22 mouse cellular contexts compared by ENCODE assay signal in genomic region chr13:16416356-16417019, GRCm38 (mm10).
DNase-seq lines count a peak whose midpoint lies in the region; ATAC-seq lines count a peak whose summit lies in the region.
"Had no signal": no experiment of that assay in that cellular context is flagged by ENCODE, and none has a peak within 500 bp of the region (broad histone marks: within the 10 kb centered on the region; RNA-seq: fewer than 3 reads in every experiment).

No protein-coding gene starts in this region.

- no peaks in the 10 kb centered on the region for H3K4me1 ChIP-seq in heart, embryonic 14.5 days (ENCODE audit: control insufficient read depth in 2 of 2, insufficient read depth in 2 of 2, low read length in 2 of 2)
- no peaks in the 10 kb centered on the region for H3K4me1 ChIP-seq in heart, embryonic 10.5 days
- H3K4me1 ChIP-seq: hindbrain, embryonic 15.5 days; limb, embryonic 15.5 days; neural tube, embryonic 15.5 days had no signal

- H3K4me3 ChIP-seq in heart, embryonic 14.5 days (ENCODE audit: control insufficient read depth in 1 of 2, insufficient read depth in 1 of 2, low read depth in 1 of 2, low read length in 2 of 2) = no peak overlapping the region
- H3K4me3 ChIP-seq in heart, embryonic 10.5 days = no peak overlapping the region
- H3K4me3 ChIP-seq: hindbrain, embryonic 15.5 days; layer of hippocampus, adult 2 months; limb, embryonic 15.5 days; neural tube, embryonic 15.5 days had no signal

- H3K4me2 ChIP-seq in heart, embryonic 14.5 days (ENCODE audit: low read length) = no peak overlapping the region
- H3K4me2 ChIP-seq: hindbrain, embryonic 15.5 days; limb, embryonic 15.5 days; neural tube, embryonic 15.5 days had no signal

- H3K36me3 ChIP-seq in heart, embryonic 14.5 days (ENCODE audit: control insufficient read depth, insufficient read depth, low read length) = no peaks in the 10 kb centered on the region
- H3K36me3 ChIP-seq in heart, embryonic 10.5 days = no peaks in the 10 kb centered on the region
- H3K36me3 ChIP-seq: hindbrain, embryonic 15.5 days; limb, embryonic 15.5 days; neural tube, embryonic 15.5 days had no signal

- WGBS in heart, embryonic 14.5 days = 13% methylated on average over 2 of the region's 2 CpGs
- WGBS in heart, embryonic 10.5 days = 37% methylated on average over 2 of the region's 2 CpGs

- H3K27ac ChIP-seq in heart, embryonic 14.5 days (replicated peaks in 1 of 2; ENCODE audit: control insufficient read depth in 1 of 2, insufficient read depth in 1 of 2, low read depth in 2 of 2, low read length in 2 of 2) = no peak overlapping the region
- no peak overlapping the region for H3K27ac ChIP-seq in heart, embryonic 10.5 days
- H3K27ac ChIP-seq: hindbrain, embryonic 15.5 days; layer of hippocampus, adult 2 months; limb, embryonic 15.5 days; neural tube, embryonic 15.5 days had no signal

- H3K9me3 ChIP-seq in heart, embryonic 14.5 days (ENCODE audit: control insufficient read depth, low read length) = no peaks in the 10 kb centered on the region
- no peaks in the 10 kb centered on the region for H3K9me3 ChIP-seq in heart, embryonic 10.5 days
- H3K9me3 ChIP-seq: hindbrain, embryonic 15.5 days; limb, embryonic 15.5 days; neural tube, embryonic 15.5 days had no signal

- H3K27me3 ChIP-seq in heart, embryonic 14.5 days (ENCODE audit: control insufficient read depth, insufficient read depth, low read length) = no peaks in the 10 kb centered on the region
- H3K27me3 ChIP-seq in heart, embryonic 10.5 days (ENCODE audit: insufficient read depth, poor library complexity, severe bottlenecking) = no peaks in the 10 kb centered on the region
- H3K27me3 ChIP-seq: hindbrain, embryonic 15.5 days; limb, embryonic 15.5 days; neural tube, embryonic 15.5 days; Patski had no signal

- 0 out of 2 replicates have a peak, but pooled peaks have one; percentile 39 for ATAC-seq in heart, embryonic 14.5 days (ENCODE audit: insufficient number of reproducible peaks, insufficient read depth, low FRiP score, low read depth)
- ATAC-seq: forebrain, postnatal 0 days; intestine, embryonic 16.5 days; liver, postnatal 0 days; midbrain, embryonic 16.5 days; Patski had no signal

- no peak overlapping the region for H3K9ac ChIP-seq in heart, embryonic 14.5 days (ENCODE audit: low read length)
- H3K9ac ChIP-seq: forebrain, postnatal 0 days; hindbrain, embryonic 15.5 days; limb, embryonic 15.5 days; liver, postnatal 0 days; neural tube, embryonic 15.5 days had no signal

- peak; percentile 8 for DNase-seq in adrenal gland, adult 2 months
- no peak for DNase-seq in adrenal gland, postnatal 4 days (ENCODE audit: low spot score in 2 of 2)
- no peak for DNase-seq in heart, embryonic 10.5 days (ENCODE audit: low spot score)
- peak; percentile 6 for DNase-seq in kidney, postnatal 10 days
- no peak for DNase-seq in kidney, postnatal 36 days
- DNase-seq in lung, postnatal 10 days = peak; percentile 2
- DNase-seq in lung, postnatal 36 days = no peak
- DNase-seq: cerebellum, adult 9-11 months; embryo, embryonic 11 days; forebrain, postnatal 0 days; gastrocnemius, postnatal 36 days; heart, postnatal 36 days; liver, postnatal 0 days; right cerebral cortex, postnatal 25 days had no signal

Comparison
In these comparisons a context has a peak if more than half of its experiments do, and no peak if none do; other contexts are left out.
1. DNase-seq: peak in adrenal gland, adult 2 months (single experiment), kidney, postnatal 10 days (single experiment) and lung, postnatal 10 days (single experiment); none in adrenal gland, postnatal 4 days (0 of 2), heart, embryonic 10.5 days (single experiment), kidney, postnatal 36 days (0 of 2) and lung, postnatal 36 days (single experiment).